Mouse (Mus musculus) kidney, embryonic 15.5 days (tissue): ENCODE data around the gene Fgfbp3. TPM values are rescaled to one million over a fixed set of nuclear protein-coding genes. Genes with fewer than 3 reads are reported as not detected.

Experiments used
- polyA plus RNA-seq: library from polyadenylated mRNA; unstranded; fragments of >200 nt; fragmentation: Nextera tagmentation; extraction: Ambion mirVana; gene quantifications from 2 replicates; pipeline ENCODE4 v1.2.1, GENCODE M21; 2015

The Fgfbp3 gene
- polyA plus RNA-seq, 1 experiment from 2014 or later: 6.7 TPM

Other genes starting within 250 kb of the Fgfbp3 start
- 17.4 and 17.5 TPM in 2 replicates for gene Ppp1r3c, start 183.0 kb downstream of the Fgfbp3 start, polyA plus RNA-seq
- 50.4 and 53.1 TPM in 2 replicates for gene Tnks2, start 85.4 kb downstream of the Fgfbp3 start, polyA plus RNA-seq
- gene Btaf1, start 6.5 kb upstream of the Fgfbp3 start, polyA plus RNA-seq: 11.0 and 11.1 TPM in 2 replicates